Mouse (Mus musculus) B cell, adult 2 months (primary cell): ENCODE results near the gene Abhd16b.

Experiments used
- DNase-seq, 2 experiments: peaks; one replicate each; pipeline ENCODE4 v3.0.0; 2022

The Abhd16b gene

GRCm38 (mm10) chr2:181487338-181488277 lies 5.4 kb upstream of the Abhd16b start:
- DNase-seq = no peak

GRCm38 (mm10) chr2:181491432-181492205 lies 1.4 kb upstream of the Abhd16b start:
- DNase-seq = peak; percentile 89

- DNase-seq = peak in 1 of 2 experiments; percentile 68
These were observed 800 bp upstream of the Abhd16b start for GRCm38 (mm10) chr2:181492206-181492605.

GRCm38 (mm10) chr2:181494266-181494945 lies 1.4 kb downstream of the Abhd16b start:
- no peak for DNase-seq

GRCm38 (mm10) chr2:181495845-181496244 lies 2.8 kb downstream of the Abhd16b start:
- DNase-seq = peak; percentile 49 to 61

GRCm38 (mm10) chr2:181496281-181496680 lies 3.3 kb downstream of the Abhd16b start:
- DNase-seq = peak; percentile 76 to 79

- peak; percentile 88 to 89 for DNase-seq
These were observed 4.0 kb downstream of the Abhd16b start, which contains the start of gene Tpd52l2 for GRCm38 (mm10) chr2:181496831-181497547. Gene Tpd52l2 (plus strand): TSS chr2:181497142.

GRCm38 (mm10) chr2:181497548-181497875 lies 4.5 kb downstream of the Abhd16b start:
- DNase-seq = peak; percentile 65 to 75

- no peak for DNase-seq
These were observed 5.6 kb downstream of the Abhd16b start for GRCm38 (mm10) chr2:181498644-181499043.

GRCm38 (mm10) chr2:181509191-181509590 lies 16.2 kb downstream of the Abhd16b start:
- DNase-seq = no peak

- no peak for DNase-seq
These were observed 18.2 kb downstream of the Abhd16b start for GRCm38 (mm10) chr2:181511231-181511630.

- no peak for DNase-seq
These were observed 26.2 kb downstream of the Abhd16b start for GRCm38 (mm10) chr2:181519201-181519600.

- peak; percentile 96 to 97 for DNase-seq
These were observed 27.3 kb downstream of the Abhd16b start, which contains the start of gene Dnajc5 for GRCm38 (mm10) chr2:181520118-181520935. Gene Dnajc5 (plus strand): TSS chr2:181520485.

GRCm38 (mm10) chr2:181520936-181521227 lies 27.9 kb downstream of the Abhd16b start:
- DNase-seq = no peak

- DNase-seq = no peak
These were observed 28.5 kb downstream of the Abhd16b start for GRCm38 (mm10) chr2:181521491-181521890.

GRCm38 (mm10) chr2:181522811-181523210 lies 29.8 kb downstream of the Abhd16b start:
- peak; percentile 63 to 71 for DNase-seq

- DNase-seq = no peak
These were observed 32.5 kb downstream of the Abhd16b start for GRCm38 (mm10) chr2:181525526-181525925.

- DNase-seq = no peak
These were observed 36.1 kb downstream of the Abhd16b start for GRCm38 (mm10) chr2:181529076-181529475.

- DNase-seq = no peak
These were observed 39.6 kb downstream of the Abhd16b start for GRCm38 (mm10) chr2:181532589-181532988.

- no peak for DNase-seq
These were observed 43.4 kb downstream of the Abhd16b start for GRCm38 (mm10) chr2:181536410-181536809.

- no peak for DNase-seq
These were observed 44.5 kb downstream of the Abhd16b start for GRCm38 (mm10) chr2:181537444-181538047.
